Mouse (Mus musculus) adipocyte (in vitro differentiated cells): ENCODE measurements at regions not wholly inside any gene's neighbourhood (a gene's known extent, or its start where the extent isn't known, plus 50 kb on each side); places are given as distances from the start of the nearest gene placed in this dataset.

ENCODE experiments used
- DNase-seq: peaks from one replicate; pipeline ENCODE4 v3.0.0-alpha.2; 2016; ENCODE audit warnings: low spot score

DNA sequence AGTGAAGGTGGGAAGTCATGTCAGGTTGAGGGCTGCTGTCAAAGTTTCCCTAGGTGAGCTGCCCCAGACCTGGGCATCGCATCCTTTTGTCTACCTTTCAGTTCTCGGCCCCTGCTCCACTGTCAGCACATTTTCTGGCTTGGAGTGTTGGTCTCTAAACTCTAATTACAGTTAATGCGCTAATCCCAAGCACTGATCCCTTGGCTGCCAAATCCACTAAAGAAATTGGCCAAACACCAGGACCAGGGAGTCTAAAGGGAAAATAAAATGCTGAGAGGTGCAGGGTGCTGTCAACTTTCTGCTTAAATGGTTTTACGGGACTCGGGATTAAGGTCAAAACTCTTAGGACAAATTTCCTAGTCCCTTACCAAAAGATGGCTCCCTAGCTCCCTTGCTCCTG, 450.3 kb upstream of the Adamts9 start:
- DNase-seq = peak; percentile 23

DNA sequence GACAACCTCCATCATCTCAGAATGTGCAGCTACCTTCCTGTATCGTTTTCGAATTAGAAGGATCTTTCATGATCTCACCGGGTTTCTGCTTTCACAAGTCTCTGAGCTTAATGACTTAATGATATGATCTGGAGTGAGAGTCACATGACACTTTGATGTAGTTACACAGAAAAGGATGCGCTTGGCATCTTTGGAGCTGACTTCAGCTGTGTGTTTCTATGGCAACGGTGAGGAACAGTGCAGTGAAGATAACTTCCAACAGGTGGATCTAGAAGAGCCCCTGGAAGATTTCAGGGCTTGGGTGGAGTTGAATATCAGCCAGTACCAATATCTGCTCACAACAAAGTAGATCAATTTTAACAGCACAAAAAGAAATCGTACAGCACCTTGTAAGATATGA, 449.1 kb upstream of the Adamts9 start:
- no peak for DNase-seq

DNA sequence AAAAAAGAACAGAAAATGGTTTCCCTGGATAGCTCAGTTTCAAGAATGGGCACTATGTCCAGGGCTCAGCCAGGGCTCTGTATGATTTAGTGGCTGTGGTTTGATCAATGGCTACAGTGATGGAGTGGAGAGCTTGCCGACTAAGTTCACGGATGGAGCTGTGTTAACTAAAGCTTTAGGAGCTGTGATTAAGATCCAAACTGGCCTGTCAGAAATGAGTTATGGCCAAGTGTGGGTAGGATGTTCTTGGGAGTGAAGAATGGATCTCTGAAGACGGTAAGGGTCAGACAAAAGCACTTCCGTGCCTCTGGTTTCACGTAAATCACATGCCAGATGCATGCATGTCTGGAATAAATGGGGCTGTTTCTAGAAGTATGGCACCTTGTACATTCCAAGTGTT, 447.9 kb upstream of the Adamts9 start:
- DNase-seq = no peak

DNA sequence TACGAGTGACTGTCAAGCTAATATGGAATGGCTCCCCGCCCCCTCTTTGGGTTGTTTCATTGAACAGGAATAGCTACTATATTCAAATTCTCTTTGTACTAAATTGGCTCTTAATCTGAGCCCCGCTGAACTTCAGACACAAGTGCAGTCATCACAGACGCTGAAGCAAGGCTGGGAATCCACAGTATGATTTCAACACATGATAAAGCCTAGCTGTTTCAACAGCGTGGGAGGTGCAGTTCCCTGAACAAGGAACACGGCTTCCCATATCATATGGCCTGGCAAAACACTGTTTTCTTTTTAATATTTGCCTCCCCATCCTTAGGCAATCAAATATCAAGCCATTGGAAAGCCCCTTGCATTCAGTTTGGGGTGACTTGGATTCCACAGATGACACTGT, 428.0 kb upstream of the Adamts9 start:
- DNase-seq = peak; percentile 44

DNA sequence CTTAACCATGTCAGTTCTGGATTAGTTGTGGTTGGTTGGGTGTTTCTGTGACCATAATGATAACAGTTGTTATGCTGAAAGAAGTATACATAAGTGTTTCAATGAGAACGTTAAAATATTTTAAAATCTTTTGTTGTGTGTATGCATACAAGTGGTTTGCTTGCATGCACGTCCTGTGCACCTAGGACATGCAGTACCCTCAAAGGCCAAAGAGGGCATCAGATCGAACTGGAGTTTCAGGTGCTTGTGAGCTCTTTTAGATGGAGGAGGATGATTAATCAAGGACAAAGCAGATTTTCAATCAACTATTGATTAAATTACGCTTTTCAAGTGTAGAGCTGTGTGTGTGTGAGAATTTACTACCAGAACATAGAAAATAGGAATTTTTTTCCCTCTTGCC, 420.6 kb upstream of the Adamts9 start:
- DNase-seq = no peak

DNA sequence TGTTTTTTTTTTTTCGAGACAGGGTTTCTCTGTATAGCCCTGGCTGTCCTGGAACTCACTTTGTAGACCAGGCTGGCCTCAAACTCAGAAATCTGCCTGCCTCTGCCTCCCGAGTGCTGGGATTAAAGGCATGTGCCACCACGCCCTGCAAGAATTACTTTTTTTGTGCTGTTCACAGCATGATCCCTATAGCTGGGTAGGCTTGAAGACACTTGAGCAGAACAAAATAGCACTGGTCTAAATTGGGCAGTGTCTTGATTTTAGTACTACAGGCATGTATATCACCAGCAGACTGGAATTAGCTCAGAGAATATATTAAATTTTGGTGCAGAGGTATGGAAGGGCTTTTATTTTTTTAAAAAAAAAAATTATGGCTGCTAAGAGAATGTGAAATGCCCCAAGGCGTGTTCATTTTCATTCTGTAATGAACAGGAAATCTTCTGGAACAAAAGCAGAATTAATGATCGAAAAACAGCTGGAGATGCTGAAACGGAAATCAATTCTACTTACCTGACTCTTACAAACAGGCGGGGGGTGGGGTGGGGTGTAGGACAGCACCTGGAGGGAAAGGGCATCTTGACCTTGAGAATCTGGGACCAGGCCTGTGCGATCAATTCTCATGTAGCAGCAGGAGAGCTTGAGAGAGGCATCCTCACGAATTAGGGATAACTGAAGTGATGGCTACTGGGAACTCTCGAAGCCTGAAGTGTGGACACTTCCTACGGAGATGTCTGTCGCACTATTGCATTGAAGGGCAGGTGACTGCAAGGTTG, 410.2 kb upstream of the Adamts9 start:
- DNase-seq = no peak

DNA sequence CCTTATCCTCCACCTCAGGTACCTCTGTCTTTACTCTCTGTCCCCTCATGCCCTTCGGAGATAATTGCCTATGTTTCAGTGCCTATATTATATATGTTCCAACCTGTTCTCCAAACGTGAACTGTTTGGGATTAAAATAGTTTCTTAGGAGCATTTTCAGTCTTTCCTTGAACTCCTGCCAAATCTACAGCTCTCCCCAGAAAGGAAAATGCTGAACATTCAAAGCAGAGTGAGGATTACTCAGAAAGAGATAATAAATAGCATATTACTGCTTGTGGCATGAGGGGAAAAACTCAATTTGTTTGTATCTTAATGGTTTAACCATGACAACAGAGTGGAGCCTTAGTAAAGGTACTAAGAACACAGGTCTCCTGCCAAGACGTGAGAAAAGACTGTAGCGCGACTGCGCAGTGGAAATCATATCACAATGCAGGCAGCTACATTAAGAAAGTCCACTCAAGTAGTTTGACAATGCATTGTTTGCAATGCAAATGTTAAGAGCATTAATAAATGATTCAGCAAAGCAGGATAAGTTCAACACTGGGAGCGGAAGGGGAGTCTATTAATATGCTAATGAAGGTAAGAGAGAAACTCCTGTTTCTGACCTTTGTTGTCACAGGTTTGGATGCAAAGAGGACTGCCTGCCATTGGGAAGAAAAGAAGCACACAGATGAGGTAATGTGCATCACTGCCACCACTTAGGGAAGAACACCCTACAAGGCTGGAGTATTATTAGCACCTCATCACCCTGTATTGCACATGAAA, 406.8 kb upstream of the Adamts9 start:
- no peak for DNase-seq

DNA sequence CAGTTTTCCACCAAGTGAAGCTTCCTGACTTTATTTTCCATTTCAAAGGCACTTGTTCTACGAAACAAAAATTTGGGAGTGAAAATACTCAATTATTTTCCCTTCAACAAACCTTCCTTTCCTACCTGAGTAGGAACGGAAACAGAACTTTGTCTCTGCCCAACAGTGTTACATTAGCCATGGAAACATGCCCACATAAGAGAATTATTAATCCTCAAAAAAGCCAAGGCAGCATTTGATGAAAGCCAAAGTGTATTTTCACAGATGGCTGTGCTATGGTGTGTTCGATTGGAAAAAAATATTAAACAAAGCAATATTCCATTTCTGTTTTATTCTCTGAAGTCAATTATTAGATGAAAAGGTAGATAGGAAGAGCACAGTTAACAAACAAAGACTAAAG, 404.8 kb upstream of the Adamts9 start:
- no peak for DNase-seq

DNA sequence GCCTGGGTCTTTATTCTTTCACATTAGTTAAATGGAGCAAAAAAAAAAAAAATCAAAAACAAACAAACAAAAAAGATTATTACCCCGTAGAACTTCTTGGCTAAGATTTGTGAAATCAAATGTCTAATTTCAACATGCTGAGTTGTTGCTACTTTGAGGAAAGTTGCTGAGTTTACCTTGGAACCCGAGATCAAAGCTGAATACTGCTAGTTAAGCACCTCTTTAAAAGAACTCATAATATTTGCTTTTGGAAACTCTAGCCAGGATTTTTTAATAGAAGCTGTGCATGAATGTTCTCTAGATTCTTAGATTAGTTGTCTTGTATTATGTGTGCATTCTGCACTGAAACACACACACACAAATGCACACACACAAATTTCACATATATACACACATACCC, 385.4 kb upstream of the Adamts9 start:
- no peak for DNase-seq

DNA sequence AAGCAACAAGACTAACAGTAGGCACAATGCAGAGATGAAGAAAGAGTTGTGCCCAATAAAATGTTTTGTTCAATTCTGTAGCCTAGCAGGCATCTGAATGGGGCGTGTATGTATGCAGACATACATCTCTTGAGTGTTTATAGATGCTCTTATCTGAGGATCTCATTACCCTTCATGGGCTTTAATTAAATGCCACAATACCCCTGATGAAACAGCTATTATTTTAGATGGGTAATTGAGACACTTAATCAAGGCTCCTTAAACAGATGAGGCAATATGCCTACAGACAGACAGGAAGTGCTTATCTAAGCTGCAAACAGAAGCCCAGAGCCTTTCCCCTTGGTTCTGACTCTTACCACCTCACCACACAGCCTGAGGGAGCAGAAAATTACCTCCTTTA, 384.6 kb upstream of the Adamts9 start:
- DNase-seq = no peak

DNA sequence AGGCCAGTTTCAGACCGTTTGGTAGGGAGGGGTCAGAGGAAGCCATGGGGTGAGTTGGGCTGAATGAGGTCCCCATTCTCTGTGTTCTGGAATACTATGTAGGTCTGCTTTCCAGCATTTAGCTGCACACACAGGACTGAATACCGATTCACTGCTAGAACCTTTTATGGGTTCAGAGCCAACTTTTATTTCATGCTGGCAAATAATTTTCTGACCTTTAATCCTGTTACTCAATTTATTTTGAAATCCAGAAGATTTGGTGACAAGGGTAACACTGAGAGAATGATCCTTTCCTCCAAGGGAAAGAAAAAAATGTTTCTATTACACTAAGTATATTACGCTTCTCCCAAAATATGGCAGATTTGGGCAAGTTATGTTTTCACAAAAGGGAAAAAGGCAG, 380.6 kb upstream of the Adamts9 start:
- DNase-seq = peak; percentile 89

DNA sequence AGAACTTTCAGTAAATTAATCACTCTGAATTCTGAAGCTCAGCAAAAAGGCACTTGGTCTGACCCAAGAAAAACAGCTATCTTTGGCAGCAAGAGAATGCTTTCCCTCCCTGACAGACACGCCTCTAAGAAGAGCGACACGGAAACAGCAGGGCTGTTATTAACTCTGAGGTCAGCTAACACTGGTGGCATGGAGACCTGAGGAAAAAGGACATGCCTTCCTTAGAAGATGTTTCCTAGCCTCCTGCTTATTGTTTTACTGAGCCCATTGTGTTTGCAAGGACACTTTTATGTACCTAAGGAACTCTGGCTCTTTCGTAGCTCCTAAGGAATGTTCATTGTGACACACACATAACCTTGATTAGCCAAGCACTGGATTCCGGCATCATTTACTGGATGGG, 371.3 kb upstream of the Adamts9 start:
- DNase-seq = no peak

DNA sequence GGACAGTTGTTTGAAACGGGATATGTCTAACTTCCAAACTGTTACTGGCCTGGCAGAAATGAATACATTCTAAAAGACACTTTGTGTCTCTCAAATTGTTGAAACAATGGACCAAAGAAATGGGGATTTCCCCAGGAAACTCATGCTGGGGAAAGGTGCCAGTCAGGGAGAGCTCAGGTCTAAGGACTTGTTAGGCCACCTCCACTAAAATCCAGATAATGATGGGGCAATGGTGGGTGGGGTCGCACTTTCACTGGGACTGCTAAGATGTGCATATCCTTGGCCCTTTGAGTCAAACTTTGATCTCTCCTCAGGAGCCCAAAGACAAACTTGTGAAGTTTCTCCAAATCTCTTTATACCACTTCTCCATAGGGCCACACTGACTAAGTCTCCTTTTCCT, 361.9 kb upstream of the Adamts9 start:
- DNase-seq = no peak

DNA sequence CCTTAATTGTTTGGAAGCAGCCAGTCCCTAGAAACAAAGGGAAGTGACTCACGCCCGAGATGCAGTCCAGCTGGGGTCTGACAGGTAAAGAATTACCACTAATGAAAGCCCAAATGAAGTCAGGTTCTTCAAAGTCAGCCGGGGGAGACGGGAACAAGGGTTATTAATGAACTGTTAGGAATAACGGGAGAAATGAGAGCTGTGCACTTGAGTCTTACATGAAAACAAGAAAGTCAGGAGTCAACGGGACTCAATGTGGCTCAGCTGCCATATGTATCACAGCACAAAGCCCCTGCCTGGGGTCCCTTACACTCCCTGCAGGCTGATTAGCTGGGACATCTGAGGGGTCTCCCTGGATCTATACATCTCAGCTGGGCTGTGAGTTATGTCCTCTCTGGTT, 354.7 kb upstream of the Adamts9 start:
- no peak for DNase-seq

DNA sequence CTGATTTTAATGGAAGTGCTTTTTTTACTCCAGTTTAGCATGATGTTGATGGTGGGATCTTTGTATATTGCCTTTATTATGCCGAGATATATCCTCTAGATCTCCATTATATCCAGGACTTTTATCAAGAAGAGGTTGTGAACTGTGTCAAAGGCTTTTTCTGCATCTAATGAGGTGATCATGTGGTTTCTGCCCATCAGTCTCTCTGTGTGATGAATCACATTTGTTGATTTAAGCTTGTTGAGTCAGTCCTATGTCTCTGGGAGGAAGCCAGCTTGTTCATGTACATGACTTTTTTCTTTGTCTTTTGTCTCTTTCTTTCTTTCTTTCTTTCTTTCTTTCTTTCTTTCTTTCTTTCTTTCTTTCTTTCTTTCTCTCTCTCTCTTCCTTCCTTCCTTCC, 348.4 kb upstream of the Adamts9 start:
- peak; percentile 50 for DNase-seq

DNA sequence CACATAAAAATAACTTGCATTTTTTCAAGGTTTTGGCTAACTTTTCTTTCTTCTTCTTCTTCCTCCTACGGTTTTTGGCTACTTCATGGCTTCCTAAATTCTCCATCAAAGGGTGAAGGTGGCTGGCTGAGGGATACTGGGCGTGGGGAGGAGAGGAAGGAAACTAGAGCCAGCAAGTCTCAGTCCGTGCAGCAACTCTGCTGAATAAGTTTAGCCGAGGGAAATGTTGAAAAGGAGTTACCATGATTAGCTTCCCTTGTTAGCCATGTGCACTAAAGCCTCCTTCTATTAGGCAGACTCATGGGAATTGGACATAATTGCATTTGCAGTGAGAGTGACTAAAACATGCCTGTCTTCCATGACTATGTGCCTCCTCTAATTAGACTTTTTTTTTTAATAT, 345.1 kb upstream of the Adamts9 start:
- no peak for DNase-seq

DNA sequence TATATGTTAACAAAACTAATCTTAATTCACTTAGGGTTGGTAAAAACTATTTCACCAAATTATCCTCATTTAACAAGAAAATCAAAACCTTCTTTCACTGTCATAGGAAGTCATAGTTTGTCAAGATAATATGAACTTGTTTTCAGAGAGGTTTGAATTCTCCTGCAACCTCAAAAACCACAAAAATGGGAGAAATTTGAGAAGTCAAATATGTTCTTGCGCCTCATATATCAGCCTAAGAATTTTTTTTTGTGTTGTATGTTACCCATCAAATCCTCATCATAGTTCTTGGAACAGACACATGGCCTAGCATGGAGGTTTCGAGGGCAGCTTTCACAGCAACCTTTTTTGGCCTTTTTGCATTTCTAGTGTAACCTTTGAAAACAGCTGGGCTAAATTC, 342.5 kb upstream of the Adamts9 start:
- no peak for DNase-seq

DNA sequence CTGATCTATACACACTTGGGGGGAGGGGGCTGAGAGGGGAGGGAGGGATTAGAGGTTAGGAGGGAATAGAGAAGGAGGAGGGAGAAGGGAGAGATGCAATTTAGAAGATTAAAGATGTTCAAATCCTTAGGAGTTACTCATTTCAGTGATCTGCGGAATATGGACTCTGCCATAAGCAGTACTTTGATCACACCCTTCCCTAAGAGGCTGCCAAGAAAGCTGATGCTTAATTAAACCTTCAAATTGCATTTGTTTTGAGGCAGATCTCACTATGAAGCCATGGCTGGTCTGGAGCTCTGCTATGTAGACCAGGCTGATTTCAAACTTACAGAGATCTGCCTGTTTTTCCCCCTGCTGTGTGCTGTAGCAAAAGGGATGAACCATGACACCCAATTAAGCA, 338.2 kb upstream of the Adamts9 start:
- no peak for DNase-seq

DNA sequence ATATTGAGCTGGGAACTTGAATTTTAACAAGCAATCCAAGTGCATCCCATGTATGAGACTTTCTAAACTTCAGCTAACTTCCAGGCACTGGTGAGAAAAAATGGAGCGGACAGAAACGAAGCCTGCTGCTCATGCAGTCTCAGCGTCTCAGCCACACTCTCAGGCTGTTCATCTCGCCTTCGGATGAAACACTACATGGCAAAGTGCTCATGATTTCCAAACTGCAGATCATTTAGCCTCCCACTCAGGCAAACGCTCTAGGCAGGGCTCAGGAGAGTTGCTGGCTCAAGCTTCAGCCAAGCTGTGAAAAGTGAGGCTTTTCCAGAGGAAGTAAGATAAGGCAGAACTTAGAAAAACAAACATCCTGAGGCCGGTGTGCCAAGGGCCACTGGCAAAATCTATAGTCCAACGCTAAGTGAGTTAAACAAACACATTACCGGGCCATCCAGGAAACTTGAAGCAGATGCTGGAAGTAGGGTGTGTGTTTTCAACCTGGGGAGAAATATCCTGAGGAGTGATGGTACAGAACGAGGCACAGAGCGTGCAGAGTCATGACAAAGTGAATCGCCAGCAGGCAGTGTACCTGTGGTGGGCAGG, 330.7 kb upstream of the Adamts9 start:
- peak; percentile 73 for DNase-seq

DNA sequence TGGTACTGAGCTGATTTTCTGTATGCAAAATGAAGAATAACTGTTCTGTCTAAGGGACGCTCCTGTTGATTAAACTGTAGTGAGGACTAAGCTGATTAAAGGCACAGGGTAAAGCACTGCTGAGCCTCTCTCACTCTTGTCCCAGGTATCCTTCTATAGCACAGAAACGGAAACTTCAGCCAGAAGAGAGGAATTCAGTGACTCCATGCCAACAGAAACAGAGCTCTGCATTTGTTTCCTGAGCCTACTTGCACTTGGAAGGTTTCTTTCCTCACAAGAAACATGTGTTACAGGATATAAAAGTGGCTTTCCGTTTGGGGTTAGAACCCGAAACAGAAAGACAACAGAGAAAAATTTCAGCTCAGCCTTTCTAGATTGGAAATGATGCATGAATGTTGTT, 328.9 kb upstream of the Adamts9 start:
- peak; percentile 30 for DNase-seq

DNA sequence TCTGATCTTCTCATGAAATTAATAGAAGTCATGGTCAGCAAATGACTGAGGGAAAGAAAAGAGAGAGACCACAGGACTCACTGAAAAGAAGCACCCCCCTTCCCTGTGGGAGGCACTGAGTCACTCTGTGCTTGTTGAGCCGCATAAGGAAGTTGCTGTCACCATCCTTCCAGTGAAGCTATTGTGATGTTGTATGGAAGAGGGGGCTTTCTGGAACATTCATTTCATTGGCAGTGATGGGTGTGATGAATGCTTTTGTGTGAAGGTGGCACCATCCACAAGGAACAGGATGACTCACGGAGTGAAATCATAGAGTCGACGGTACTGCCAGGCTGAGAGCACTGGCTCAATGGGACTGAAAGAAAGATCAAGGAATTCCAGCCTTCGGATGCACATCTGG, 323.5 kb upstream of the Adamts9 start:
- no peak for DNase-seq

DNA sequence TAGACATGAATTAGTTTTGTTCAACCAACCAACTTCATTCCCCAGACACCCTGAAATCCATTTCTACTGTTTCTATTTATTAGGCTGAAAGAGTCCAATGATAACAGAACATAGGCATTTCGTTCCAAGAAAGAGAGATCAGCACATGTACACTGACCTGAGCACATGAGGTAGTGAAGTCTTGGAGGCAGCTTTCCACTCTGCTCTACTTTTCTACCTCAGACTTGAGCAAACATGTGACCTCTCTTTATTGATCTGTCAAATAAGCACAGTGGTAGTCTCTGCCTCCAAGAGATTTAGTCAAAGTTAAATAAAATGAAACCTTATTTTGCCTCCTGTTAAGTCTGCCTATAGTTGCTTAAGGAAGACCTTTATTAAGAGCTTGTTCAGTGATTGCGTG, 321.9 kb upstream of the Adamts9 start:
- no peak for DNase-seq

DNA sequence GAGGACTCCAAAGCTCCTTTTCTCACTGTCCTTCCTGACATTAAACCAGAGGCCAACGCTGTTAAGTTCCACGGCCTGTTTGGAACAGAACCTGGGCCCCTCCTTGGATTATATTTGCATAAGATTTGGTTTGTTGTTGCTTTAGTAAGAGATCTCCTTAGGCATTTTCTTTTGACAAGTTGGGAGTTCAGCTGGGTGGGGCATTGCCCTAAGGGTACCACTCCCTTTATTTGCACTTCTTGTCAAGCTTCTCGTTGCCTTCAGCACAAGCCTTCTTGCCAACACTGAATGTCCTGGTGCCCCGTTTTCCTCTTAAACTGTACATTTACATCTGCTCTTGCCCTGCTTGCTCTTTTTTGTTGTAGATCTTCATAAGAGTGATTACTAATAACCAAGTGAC, 317.5 kb upstream of the Adamts9 start:
- DNase-seq = no peak
